ENCODE assay signal across 20 mouse cellular contexts in genomic region chr5:113827991-113828411, GRCm38 (mm10). TPM values are rescaled to one million over a fixed set of nuclear protein-coding genes. Genes with fewer than 3 reads are reported as not detected.
DNase-seq lines count a peak whose midpoint lies in the region; ATAC-seq and TF ChIP-seq lines count a peak whose summit lies in the region.
"Had no signal": no experiment of that assay in that cellular context is flagged by ENCODE, and none has a peak within 500 bp of the region (broad histone marks: within the 10 kb centered on the region; RNA-seq: fewer than 3 reads in every experiment).

No protein-coding gene starts in this region.

- H3K4me3 ChIP-seq in heart, embryonic 16.5 days (ENCODE audit: low read length), result peak overlapping the region; percentile 9; the same call in 1 of the 2 replicates
- peak overlapping the region; percentile 46 for H3K4me3 ChIP-seq in thymus, adult 2 months (ENCODE audit: control insufficient read depth, insufficient read depth, low read length)
- no peak overlapping the region for H3K4me3 ChIP-seq in liver, embryonic 13.5 days (replicated peaks)
- peak overlapping the region; percentile 28 for H3K4me3 ChIP-seq in small intestine, adult 2 months (ENCODE audit: low read depth, low read length)
- H3K4me3 ChIP-seq: forebrain, embryonic 13.5 days; heart, adult 2 months; left cerebral cortex, adult 2 months; limb, embryonic 13.5 days; midbrain, embryonic 13.5 days; neural tube, embryonic 12.5 days had no signal

- H3K36me3 ChIP-seq in heart, embryonic 16.5 days (ENCODE audit: control insufficient read depth, insufficient read depth), result no peaks in the 10 kb centered on the region
- peaks cover 10% of the 10 kb centered on the region; the same call in 1 of the 2 replicates for H3K36me3 ChIP-seq in thymus, adult 2 months (ENCODE audit: control insufficient read depth, insufficient read depth, low read length)
- H3K36me3 ChIP-seq in liver, embryonic 13.5 days, result no peaks in the 10 kb centered on the region
- no peaks in the 10 kb centered on the region; the same call in 1 of the 2 replicates for H3K36me3 ChIP-seq in small intestine, adult 2 months (ENCODE audit: control insufficient read depth, insufficient read depth, low read length)
- H3K36me3 ChIP-seq: limb, embryonic 13.5 days; midbrain, embryonic 13.5 days; neural tube, embryonic 12.5 days had no signal

- WGBS in heart, embryonic 16.5 days, result 52% methylated on average over 4 of the region's 4 CpGs
- 14% methylated on average over 4 of the region's 4 CpGs for WGBS in thymus, adult 2 months
- WGBS in liver, embryonic 13.5 days (ENCODE audit: insufficient replicate concordance), result 28% methylated on average over 4 of the region's 4 CpGs
- WGBS in small intestine, adult 2 months, result 39% methylated on average over 4 of the region's 4 CpGs

- H3K27ac ChIP-seq in heart, embryonic 16.5 days (ENCODE audit: low read length), result no peak overlapping the region
- peak overlapping the region; percentile 89 for H3K27ac ChIP-seq in thymus, adult 2 months (ENCODE audit: control insufficient read depth, insufficient read depth, low read length)
- 0 out of 2 replicates have a peak overlapping the region, but pooled peaks have one; percentile 21 for H3K27ac ChIP-seq in liver, embryonic 13.5 days
- H3K27ac ChIP-seq in small intestine, adult 2 months (ENCODE audit: insufficient read depth, low read depth, low read length), result peak overlapping the region; percentile 33; the same call in 1 of the 2 replicates
- H3K27ac ChIP-seq: forebrain, embryonic 13.5 days; heart, adult 2 months; left cerebral cortex, adult 2 months; limb, embryonic 13.5 days; midbrain, embryonic 13.5 days; neural tube, embryonic 12.5 days had no signal

- TF ChIP-seq POLR2A in thymus, adult 2 months (IDR thresholded peaks at IDR 0.05; ENCODE audit: control insufficient read depth, extremely low read depth, insufficient read depth, low read length, poor library complexity), result no peak
- TF ChIP-seq POLR2A in small intestine, adult 2 months (IDR thresholded peaks at IDR 0.05; ENCODE audit: low read depth, low read length), result no peak

- no peaks in the 10 kb centered on the region for H3K27me3 ChIP-seq in heart, embryonic 16.5 days (ENCODE audit: control insufficient read depth, insufficient read depth, low read length)
- no peaks in the 10 kb centered on the region for H3K27me3 ChIP-seq in thymus, adult 2 months (ENCODE audit: control insufficient read depth, insufficient read depth, low read length)
- H3K27me3 ChIP-seq in liver, embryonic 13.5 days, result no peaks in the 10 kb centered on the region
- no peaks in the 10 kb centered on the region for H3K27me3 ChIP-seq in small intestine, adult 2 months (ENCODE audit: control insufficient read depth, insufficient read depth, low read length)
- H3K27me3 ChIP-seq: limb, embryonic 13.5 days; midbrain, embryonic 13.5 days; neural tube, embryonic 12.5 days had no signal

- DNase-seq in heart, postnatal 36 days, result no peak
- DNase-seq in thymus, adult 2 months, result no peak
- DNase-seq in thymus, postnatal 4 days, result no peak
- DNase-seq in liver, embryonic 13.5 days, result no peak
- DNase-seq in cerebellum, postnatal 36 days, result no peak
- no peak for DNase-seq in testis, postnatal 14 days (ENCODE audit: low spot score)
- DNase-seq: cerebellum, adult 11-12 months; heart, adult 2 months; lung, postnatal 10 days; retina, postnatal 1 day; spleen, adult 18-20 months had no signal

- H3K4me2 ChIP-seq in heart, embryonic 16.5 days (ENCODE audit: low read depth, low read length), result 0 out of 2 replicates have a peak overlapping the region, but pooled peaks have one; percentile 0
- H3K4me2 ChIP-seq in liver, embryonic 13.5 days, result peak overlapping the region; percentile 21
- H3K4me2 ChIP-seq: forebrain, embryonic 13.5 days; limb, embryonic 13.5 days; midbrain, embryonic 13.5 days; neural tube, embryonic 12.5 days had no signal

- H3K9ac ChIP-seq in heart, embryonic 16.5 days (ENCODE audit: low read length), result no peak overlapping the region
- no peak overlapping the region for H3K9ac ChIP-seq in liver, embryonic 13.5 days
- H3K9ac ChIP-seq: forebrain, embryonic 13.5 days; limb, embryonic 13.5 days; midbrain, embryonic 13.5 days; neural tube, embryonic 12.5 days had no signal

- H3K4me1 ChIP-seq in heart, embryonic 16.5 days (ENCODE audit: control insufficient read depth, insufficient read depth, low read length), result no peaks in the 10 kb centered on the region
- peaks cover 63% of the 10 kb centered on the region for H3K4me1 ChIP-seq in thymus, adult 2 months (replicated peaks; ENCODE audit: control insufficient read depth, insufficient read depth, low read length)
- H3K4me1 ChIP-seq in liver, embryonic 13.5 days (replicated peaks), result peaks cover 49% of the 10 kb centered on the region
- H3K4me1 ChIP-seq in small intestine, adult 2 months (ENCODE audit: control insufficient read depth, insufficient read depth, insufficient read length, low read length), result no peaks in the 10 kb centered on the region; the same call in 1 of the 2 replicates
- H3K4me1 ChIP-seq: midbrain, embryonic 13.5 days had no signal

- intact Hi-C loops in heart, postnatal 36 days (cut with DNase I), result no loop called here

- no peak for ATAC-seq in heart, embryonic 16.5 days (replicated peaks; ENCODE audit: extremely low read depth, insufficient read depth, low FRiP score)
- ATAC-seq in liver, embryonic 13.5 days (ENCODE audit: low read depth), result no peak; the same call in 1 of the 2 replicates
- ATAC-seq: forebrain, embryonic 13.5 days; inflammation-experienced regulatory T-cells, adult 6 months; midbrain, embryonic 13.5 days had no signal

- no peaks in the 10 kb centered on the region for H3K9me3 ChIP-seq in heart, embryonic 16.5 days (replicated peaks; ENCODE audit: control insufficient read depth, low read length)
- no peaks in the 10 kb centered on the region for H3K9me3 ChIP-seq in liver, embryonic 13.5 days (replicated peaks)
- H3K9me3 ChIP-seq: forebrain, embryonic 13.5 days; limb, embryonic 13.5 days; midbrain, embryonic 13.5 days; neural tube, embryonic 12.5 days had no signal

- no peak for TF ChIP-seq CTCF in thymus, adult 2 months (IDR thresholded peaks at IDR 0.05; ENCODE audit: borderline replicate concordance, control insufficient read depth, extremely low read depth, insufficient read depth, low read length, poor library complexity)
- TF ChIP-seq CTCF in small intestine, adult 2 months (IDR thresholded peaks at IDR 0.05; ENCODE audit: extremely low read depth, insufficient read length, insufficient replicate concordance, low read depth, low read length), result no peak

RNA-seq across cellular contexts. Expression of gene Selplg, which starts 4.4 kb away (rescaled TPM):
- polyA plus RNA-seq in heart, embryonic 16.5 days (2015; fragmentation: Nextera tagmentation; extraction: Ambion mirVana), result 10.1 and 29.8 TPM in 2 replicates
- 1 to 10 TPM; 3.1 to 4.6 TPM for total RNA-seq in heart, postnatal 36 days (2021)
- polyA plus RNA-seq in thymus, adult 2 months (2012; rRNA removed), result 755 and 783 TPM in 2 replicates
- polyA plus RNA-seq in liver, embryonic 13.5 days (2015; fragmentation: Nextera tagmentation; extraction: Ambion mirVana), result 10.1 and 11.6 TPM in 2 replicates
- polyA plus RNA-seq in small intestine, adult 2 months (2012; rRNA removed), result 31.5 and 52.3 TPM in 2 replicates

RNA-seq across cellular contexts. Expression of gene Tmem119, which starts 27.7 kb away (rescaled TPM):
- polyA plus RNA-seq in heart, embryonic 16.5 days (2015; fragmentation: Nextera tagmentation; extraction: Ambion mirVana), result 22.4 and 22.5 TPM in 2 replicates
- total RNA-seq in heart, postnatal 36 days (2021), result 1 to 10 TPM; 5.6 to 5.9 TPM
- 8.8 and 11.7 TPM in 2 replicates for polyA plus RNA-seq in thymus, adult 2 months (2012; rRNA removed)
- polyA plus RNA-seq in liver, embryonic 13.5 days (2015; fragmentation: Nextera tagmentation; extraction: Ambion mirVana), result 3.8 TPM in 2 replicates
- 10.1 and 13.5 TPM in 2 replicates for polyA plus RNA-seq in small intestine, adult 2 months (2012; rRNA removed)
- total RNA-seq: MEL had no signal
- polyA plus RNA-seq: inflammation-experienced regulatory T-cells, adult 6 months had no signal

RNA-seq across cellular contexts. Expression of gene Iscu, which starts 55.5 kb away (rescaled TPM):
- polyA plus RNA-seq in heart, embryonic 16.5 days (2015; fragmentation: Nextera tagmentation; extraction: Ambion mirVana), result 118 and 136 TPM in 2 replicates
- 100 to 1,000 TPM; 164 to 172 TPM for total RNA-seq in heart, postnatal 36 days (2021)
- polyA plus RNA-seq in thymus, adult 2 months (2012; rRNA removed), result 80.6 and 93.7 TPM in 2 replicates
- 104 and 106 TPM in 2 replicates for polyA plus RNA-seq in liver, embryonic 13.5 days (2015; fragmentation: Nextera tagmentation; extraction: Ambion mirVana)
- 31.2 and 57.5 TPM in 2 replicates for polyA plus RNA-seq in small intestine, adult 2 months (2012; rRNA removed)

RNA-seq across cellular contexts. Expression of gene Sart3, which starts 55.7 kb away (rescaled TPM):
- 31.6 TPM in 2 replicates for polyA plus RNA-seq in heart, embryonic 16.5 days (2015; fragmentation: Nextera tagmentation; extraction: Ambion mirVana)
- 10 to 100 TPM; 12.4 to 16.6 TPM for total RNA-seq in heart, postnatal 36 days (2021)
- 47.5 and 53.1 TPM in 2 replicates for polyA plus RNA-seq in thymus, adult 2 months (2012; rRNA removed)
- polyA plus RNA-seq in liver, embryonic 13.5 days (2015; fragmentation: Nextera tagmentation; extraction: Ambion mirVana), result 21.2 and 24.2 TPM in 2 replicates
- polyA plus RNA-seq in small intestine, adult 2 months (2012; rRNA removed), result 9.3 and 10.7 TPM in 2 replicates

Comparison
In these comparisons a context has a peak if more than half of its experiments do, and no peak if none do; other contexts are left out.
1. RNA of gene Selplg, which starts 4.4 kb away (polyA plus RNA-seq): 755 to 783 TPM in thymus, adult 2 months; 31.5 to 52.3 TPM in small intestine, adult 2 months, 10.1 to 29.8 TPM in heart, embryonic 16.5 days and 10.1 to 11.6 TPM in liver, embryonic 13.5 days; every median in the first group is over 10 times any median in the second.